Mouse (Mus musculus) layer of hippocampus, postnatal 10 days (tissue): ENCODE measurements at regions not wholly inside any gene's neighbourhood (a gene's known extent, or its start where the extent isn't known, plus 50 kb on each side); places are given as distances from the start of the nearest gene placed in this dataset.
A peak's percentile ranks its signal among the peaks of the same experiment; 100 is the strongest.

Source experiments
- DNase-seq, 2 experiments: peaks; one replicate each; pipeline ENCODE4 v3.0.0; 2021; ENCODE audit warnings: low spot score in 2 of 2

- no peak for DNase-seq
Measured at GRCm38 (mm10) chr1:64364095-64364494, 168.3 kb upstream of the Creb1 start.

GRCm38 (mm10) chr1:64361959-64362638 is 170.3 kb upstream of the Creb1 start:
- DNase-seq = peak; percentile 30 to 44

GRCm38 (mm10) chr1:64343268-64343667 is 189.2 kb upstream of the Creb1 start:
- DNase-seq = no peak

GRCm38 (mm10) chr1:64341596-64341995 is 190.8 kb upstream of the Creb1 start:
- DNase-seq = peak; percentile 19 to 39

- no peak for DNase-seq
Measured at GRCm38 (mm10) chr1:64338575-64338961, 193.9 kb upstream of the Creb1 start.

- DNase-seq = no peak
Measured at GRCm38 (mm10) chr1:64337619-64338574, 194.5 kb upstream of the Creb1 start.

- DNase-seq = no peak
Measured at GRCm38 (mm10) chr1:64331566-64331965, 200.9 kb upstream of the Creb1 start.

GRCm38 (mm10) chr1:64330721-64331120 is 201.7 kb upstream of the Creb1 start:
- no peak for DNase-seq

GRCm38 (mm10) chr1:64322197-64322596 is 200.1 kb upstream of the Klf7 start:
- DNase-seq = no peak

GRCm38 (mm10) chr1:64319155-64319582 is 197.1 kb upstream of the Klf7 start:
- DNase-seq = no peak

GRCm38 (mm10) chr1:64318440-64319154 is 196.5 kb upstream of the Klf7 start:
- no peak for DNase-seq

GRCm38 (mm10) chr1:64317032-64317636 is 195.1 kb upstream of the Klf7 start:
- DNase-seq = no peak

GRCm38 (mm10) chr1:64311371-64311770 is 189.3 kb upstream of the Klf7 start:
- no peak for DNase-seq

GRCm38 (mm10) chr1:64308560-64308959 is 186.5 kb upstream of the Klf7 start:
- DNase-seq = no peak

- no peak for DNase-seq
Measured at GRCm38 (mm10) chr1:64308088-64308487, 186.0 kb upstream of the Klf7 start.

GRCm38 (mm10) chr1:64305427-64306213 is 183.5 kb upstream of the Klf7 start:
- DNase-seq = peak; percentile 45 to 54

GRCm38 (mm10) chr1:64302833-64303358 is 180.8 kb upstream of the Klf7 start:
- peak; percentile 35 to 66 for DNase-seq

GRCm38 (mm10) chr1:64301530-64302061 is 179.5 kb upstream of the Klf7 start:
- no peak for DNase-seq

- DNase-seq = no peak
Measured at GRCm38 (mm10) chr1:64300951-64301529, 179.0 kb upstream of the Klf7 start.
